Mouse (Mus musculus): ENCODE results near the gene Limd2.

DNA sequence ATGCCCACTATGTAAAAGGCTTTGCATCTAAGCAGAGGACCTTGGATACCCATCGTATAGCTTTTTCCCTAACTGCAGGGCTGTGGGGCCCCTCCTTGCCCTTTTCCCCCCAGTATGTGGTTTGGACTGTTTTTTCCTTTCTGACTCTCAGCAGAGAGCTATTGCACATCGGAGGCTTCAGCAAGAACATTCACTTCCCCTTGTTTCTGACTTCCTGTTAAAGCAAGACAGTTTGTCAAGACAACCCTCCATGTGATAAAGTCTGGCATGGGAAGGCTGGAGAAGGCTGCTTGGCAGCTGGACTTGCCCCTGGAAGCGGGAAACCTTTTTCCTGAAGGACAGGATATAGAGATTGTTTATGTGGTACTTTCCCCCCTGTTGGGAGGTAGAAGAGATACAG is 37.9 kb downstream of the Limd2 start:
- TF ChIP-seq GATA1 (IDR thresholded peaks at IDR 0.05; ENCODE audit: low read length) = no peak
- no peak for TF ChIP-seq TAL1 (IDR thresholded peaks at IDR 0.05; ENCODE audit: low read length)
